In the genomic region with DNA sequence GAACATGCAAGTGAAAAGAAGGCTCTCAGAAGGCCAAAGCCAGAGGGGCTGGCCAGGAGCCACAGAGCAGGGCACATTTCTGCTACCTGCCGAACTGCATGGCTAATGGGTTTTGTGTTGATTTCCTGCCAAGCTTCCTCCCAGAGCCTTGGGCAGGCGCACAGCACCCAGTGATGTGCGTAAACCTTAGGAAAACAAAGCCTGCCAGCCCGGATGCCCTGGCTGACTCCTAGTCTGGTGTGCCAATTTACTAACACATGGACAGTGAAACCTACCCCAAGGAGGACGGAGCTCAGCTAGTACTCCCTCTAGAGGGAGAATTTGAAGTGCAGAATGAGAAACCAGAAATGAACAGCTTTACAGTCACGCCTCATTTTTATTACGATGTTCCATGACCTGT, we compare ENCODE assay signal across 8 mouse cellular contexts. TPM values are rescaled to one million over a fixed set of nuclear protein-coding genes. Genes with fewer than 3 reads are reported as not detected.
DNase-seq lines count a peak whose midpoint lies in the region; ATAC-seq and TF ChIP-seq lines count a peak whose summit lies in the region.
"Had no signal": no experiment of that assay in that cellular context is flagged by ENCODE, and none has a peak within 500 bp of the region (broad histone marks: within the 10 kb centered on the region; RNA-seq: fewer than 3 reads in every experiment).

No protein-coding gene starts in this region.

- H3K36me3 ChIP-seq in liver, embryonic 14.5 days (replicated peaks; ENCODE audit: control insufficient read depth, insufficient read depth, low read depth) = no peaks in the 10 kb centered on the region; the same call in 1 of the 2 replicates
- H3K36me3 ChIP-seq: midbrain, embryonic 12.5 days had no signal

- TF ChIP-seq CTCF in liver, embryonic 14.5 days (IDR thresholded peaks at IDR 0.05; ENCODE audit: low read depth) = peak; percentile 32

- H3K27ac ChIP-seq in liver, embryonic 14.5 days = no peak overlapping the region
- H3K27ac ChIP-seq: midbrain, embryonic 12.5 days had no signal

- H3K9ac ChIP-seq in liver, embryonic 14.5 days (replicated peaks) = no peak overlapping the region
- H3K9ac ChIP-seq: midbrain, embryonic 12.5 days had no signal

- no peak overlapping the region for H3K4me2 ChIP-seq in liver, embryonic 14.5 days (ENCODE audit: low read depth)
- H3K4me2 ChIP-seq: midbrain, embryonic 12.5 days had no signal

- no peak for TF ChIP-seq EP300 in liver, embryonic 14.5 days (IDR thresholded peaks at IDR 0.05; ENCODE audit: low read depth)

- H3K27me3 ChIP-seq in liver, embryonic 14.5 days (ENCODE audit: control insufficient read depth, insufficient read depth, low read length) = no peaks in the 10 kb centered on the region
- H3K27me3 ChIP-seq: midbrain, embryonic 12.5 days had no signal

- no peak overlapping the region for H3K4me3 ChIP-seq in liver, embryonic 14.5 days (ENCODE audit: insufficient read depth in 1 of 2, low read depth in 2 of 2, low read length in 2 of 2)
- H3K4me3 ChIP-seq: midbrain, embryonic 12.5 days had no signal

- ATAC-seq in liver, embryonic 14.5 days (ENCODE audit: insufficient read depth) = no peak
- peak; percentile 72 for ATAC-seq in megakaryocyte, adult 5-6 weeks (ENCODE audit: poor library complexity, severe bottlenecking)

- 40% methylated on average over 7 of the region's 7 CpGs for WGBS in liver, embryonic 14.5 days (ENCODE audit: insufficient replicate concordance)

- no peaks in the 10 kb centered on the region for H3K9me3 ChIP-seq in liver, embryonic 14.5 days (ENCODE audit: control insufficient read depth, low read length)
- H3K9me3 ChIP-seq: midbrain, embryonic 12.5 days had no signal

- DNase-seq in liver, embryonic 14.5 days (ENCODE audit: low read depth in 3 of 3, low spot score in 3 of 3) = no peak
- DNase-seq in liver = no peak
- peak; percentile 46 for DNase-seq in T-cell, adult 2 months (ENCODE audit: low spot score)
- DNase-seq in cerebellum, adult 8-10 months = peak; percentile 84
- peak; percentile 78 for DNase-seq in kidney, adult 18-20 months
- no peak for DNase-seq in right cerebral cortex, postnatal 25 days

- no peaks in the 10 kb centered on the region for H3K4me1 ChIP-seq in liver, embryonic 14.5 days (replicated peaks; ENCODE audit: control insufficient read depth in 2 of 2, insufficient read depth in 2 of 2, low read length in 1 of 2)
- H3K4me1 ChIP-seq: midbrain, embryonic 12.5 days had no signal

RNA-seq across cellular contexts. Expression of a gene that starts 50.0 kb away (rescaled TPM):
- 5.1 and 8.5 TPM in 2 replicates for polyA plus RNA-seq in liver, embryonic 14.5 days (2012; rRNA removed)
- polyA plus RNA-seq in liver, embryonic 14.5 days (2014; fragmentation: Nextera tagmentation; extraction: Ambion mirVana) = 7.1 and 8.4 TPM in 2 replicates
- 5.8 and 6.4 TPM in 2 replicates for total RNA-seq in megakaryocyte, adult 5-6 weeks (2015)
- 10.0 and 13.5 TPM in 2 replicates for total RNA-seq in megakaryocyte, adult 5-6 weeks (2017)

RNA-seq across cellular contexts. Expression of a gene that starts 59.9 kb away (rescaled TPM):
- polyA plus RNA-seq in liver, embryonic 14.5 days (2012; rRNA removed) = 0.39 and 0.57 TPM in 2 replicates
- 0.33 and 0.39 TPM in 2 replicates for polyA plus RNA-seq in liver, embryonic 14.5 days (2014; fragmentation: Nextera tagmentation; extraction: Ambion mirVana)
- 14.0 and 14.2 TPM in 2 replicates for total RNA-seq in megakaryocyte, adult 5-6 weeks (2015)
- 8.7 and 10.6 TPM in 2 replicates for total RNA-seq in megakaryocyte, adult 5-6 weeks (2017)

Comparison
In these comparisons a context has a peak if more than half of its experiments do, and no peak if none do; other contexts are left out.
1. DNase-seq: peak in T-cell, adult 2 months (single experiment), cerebellum, adult 8-10 months (single experiment) and kidney, adult 18-20 months (single experiment); none in liver, embryonic 14.5 days (0 of 3), liver (single experiment) and right cerebral cortex, postnatal 25 days (single experiment).